32 mouse cellular contexts compared by ENCODE assay signal in genomic region chr7:82379765-82380164, GRCm38 (mm10). TPM values are rescaled to one million over a fixed set of nuclear protein-coding genes. Genes with fewer than 3 reads are reported as not detected.
DNase-seq lines count a peak whose midpoint lies in the region; ATAC-seq and TF ChIP-seq lines count a peak whose summit lies in the region.
"Had no signal": no experiment of that assay in that cellular context is flagged by ENCODE, and none has a peak within 500 bp of the region (broad histone marks: within the 10 kb centered on the region; RNA-seq: fewer than 3 reads in every experiment).

No protein-coding gene starts in this region.

- H3K27me3 ChIP-seq in heart, adult 2 months (ENCODE audit: control insufficient read depth, insufficient read depth, low read length): no peaks in the 10 kb centered on the region
- H3K27me3 ChIP-seq in heart, embryonic 12.5 days (replicated peaks): no peaks in the 10 kb centered on the region
- no peaks in the 10 kb centered on the region for H3K27me3 ChIP-seq in heart, embryonic 14.5 days (ENCODE audit: control insufficient read depth, insufficient read depth, low read length)
- H3K27me3 ChIP-seq in heart, postnatal 0 days (ENCODE audit: control insufficient read depth, insufficient read depth, low read length): no peaks in the 10 kb centered on the region
- no peaks in the 10 kb centered on the region for H3K27me3 ChIP-seq in kidney, adult 2 months (replicated peaks; ENCODE audit: control insufficient read depth, insufficient read depth, low read length)
- H3K27me3 ChIP-seq: embryonic facial prominence, embryonic 13.5 days; forebrain, embryonic 15.5 days; kidney, embryonic 15.5 days; limb, embryonic 12.5 days; liver, embryonic 15.5 days; lung, embryonic 15.5 days; megakaryocyte, embryonic 14.5 days; midbrain, embryonic 12.5 days; neural tube, embryonic 13.5 days; stomach, embryonic 15.5 days had no signal

- 20% methylated on average over 7 of the region's 7 CpGs for WGBS in heart, adult 2 months
- 49% methylated on average over 7 of the region's 7 CpGs for WGBS in heart, embryonic 12.5 days
- 47% methylated on average over 7 of the region's 7 CpGs for WGBS in heart, embryonic 14.5 days
- 27% methylated on average over 7 of the region's 7 CpGs for WGBS in heart, postnatal 0 days
- WGBS in kidney, adult 2 months: 68% methylated on average over 7 of the region's 7 CpGs

- ATAC-seq in heart, embryonic 12.5 days (ENCODE audit: insufficient number of reproducible peaks, low FRiP score): no peak
- peak; percentile 17; the same call in 1 of the 2 replicates for ATAC-seq in heart, embryonic 14.5 days (ENCODE audit: insufficient number of reproducible peaks, insufficient read depth, low FRiP score, low read depth)
- peak; percentile 83 for ATAC-seq in heart, postnatal 0 days (ENCODE audit: insufficient read depth, low read depth)
- ATAC-seq: activated CD4-positive, CD25-positive, alpha-beta regulatory T cell, adult 4 months; forebrain, embryonic 15.5 days had no signal

- H3K9me3 ChIP-seq in heart, embryonic 12.5 days (replicated peaks): no peaks in the 10 kb centered on the region
- H3K9me3 ChIP-seq in heart, embryonic 14.5 days (ENCODE audit: control insufficient read depth, low read length): no peaks in the 10 kb centered on the region
- H3K9me3 ChIP-seq in heart, postnatal 0 days (replicated peaks; ENCODE audit: control insufficient read depth, low read length): no peaks in the 10 kb centered on the region
- H3K9me3 ChIP-seq: embryonic facial prominence, embryonic 13.5 days; forebrain, embryonic 10.5 days; forebrain, embryonic 15.5 days; kidney, embryonic 15.5 days; limb, embryonic 12.5 days; liver, embryonic 15.5 days; lung, embryonic 15.5 days; midbrain, embryonic 12.5 days; neural tube, embryonic 13.5 days; stomach, embryonic 15.5 days had no signal

- TF ChIP-seq POLR2A in heart, adult 2 months (IDR thresholded peaks at IDR 0.05; ENCODE audit: insufficient read depth, low read depth, low read length): 0 out of 2 replicates have a peak, but pooled peaks have one; percentile 17
- TF ChIP-seq POLR2A in kidney, adult 2 months (IDR thresholded peaks at IDR 0.05; ENCODE audit: low read depth, low read length): no peak

- H3K9ac ChIP-seq in heart, adult 2 months (ENCODE audit: low read depth, low read length): no peak overlapping the region
- no peak overlapping the region for H3K9ac ChIP-seq in heart, embryonic 12.5 days
- no peak overlapping the region for H3K9ac ChIP-seq in heart, embryonic 14.5 days (ENCODE audit: low read length)
- H3K9ac ChIP-seq in heart, postnatal 0 days (replicated peaks; ENCODE audit: low read depth, low read length): no peak overlapping the region
- H3K9ac ChIP-seq: embryonic facial prominence, embryonic 13.5 days; forebrain, embryonic 15.5 days; kidney, embryonic 15.5 days; limb, embryonic 12.5 days; liver, embryonic 15.5 days; lung, embryonic 15.5 days; midbrain, embryonic 12.5 days; neural tube, embryonic 13.5 days; stomach, embryonic 15.5 days had no signal

- H3K36me3 ChIP-seq in heart, adult 2 months (ENCODE audit: control insufficient read depth, insufficient read depth, low read length): no peaks in the 10 kb centered on the region
- no peaks in the 10 kb centered on the region for H3K36me3 ChIP-seq in heart, embryonic 12.5 days
- no peaks in the 10 kb centered on the region for H3K36me3 ChIP-seq in heart, embryonic 14.5 days (ENCODE audit: control insufficient read depth, insufficient read depth, low read length)
- H3K36me3 ChIP-seq in heart, postnatal 0 days (replicated peaks; ENCODE audit: control insufficient read depth, insufficient read depth, low read length): no peaks in the 10 kb centered on the region
- H3K36me3 ChIP-seq in kidney, adult 2 months (ENCODE audit: control insufficient read depth, insufficient read depth, low read length): no peaks in the 10 kb centered on the region
- H3K36me3 ChIP-seq: embryonic facial prominence, embryonic 13.5 days; forebrain, embryonic 10.5 days; forebrain, embryonic 15.5 days; kidney, embryonic 15.5 days; limb, embryonic 12.5 days; liver, embryonic 15.5 days; lung, embryonic 15.5 days; midbrain, embryonic 12.5 days; neural tube, embryonic 13.5 days; stomach, embryonic 15.5 days had no signal

- no peak overlapping the region for H3K4me3 ChIP-seq in heart, adult 2 months
- H3K4me3 ChIP-seq in heart, embryonic 12.5 days: no peak overlapping the region
- H3K4me3 ChIP-seq in heart, embryonic 14.5 days (ENCODE audit: control insufficient read depth in 1 of 2, insufficient read depth in 1 of 2, low read depth in 1 of 2, low read length in 2 of 2): no peak overlapping the region
- H3K4me3 ChIP-seq in heart, postnatal 0 days (ENCODE audit: low read depth, low read length): no peak overlapping the region
- no peak overlapping the region for H3K4me3 ChIP-seq in kidney, adult 2 months (ENCODE audit: insufficient read depth, low read depth, low read length)
- H3K4me3 ChIP-seq: embryonic facial prominence, embryonic 13.5 days; forebrain, embryonic 10.5 days; forebrain, embryonic 15.5 days; kidney, embryonic 15.5 days; limb, embryonic 12.5 days; liver, embryonic 15.5 days; lung, embryonic 15.5 days; megakaryocyte, embryonic 14.5 days; midbrain, embryonic 12.5 days; neural tube, embryonic 13.5 days; stomach, embryonic 15.5 days had no signal

- no peak for TF ChIP-seq CTCF in heart, adult 2 months (IDR thresholded peaks at IDR 0.05)
- TF ChIP-seq CTCF in heart, postnatal 0 days (IDR thresholded peaks at IDR 0.05; ENCODE audit: low read depth): no peak
- no peak for TF ChIP-seq CTCF in kidney, adult 2 months (conservative IDR thresholded peaks at IDR 0.05; ENCODE audit: insufficient read depth, insufficient read length, low read depth, low read length)

- DNase-seq in heart, adult 2 months: peak in 1 of 2 experiments; percentile 24
- peak; percentile 57 for DNase-seq in heart, postnatal 0 days (ENCODE audit: low spot score)
- peak; percentile 7 for DNase-seq in skeletal muscle tissue, adult 2 months (ENCODE audit: low read depth, low spot score)
- no peak for DNase-seq in thymus, adult 18-20 months
- DNase-seq in kidney, adult 2 months: no peak
- DNase-seq: adrenal gland, adult 2 months; adrenal gland, postnatal 36 days; B cell, adult 2 months; cerebellum, adult 18-20 months; cerebellum, postnatal 10 days; gastrocnemius, postnatal 10 days; kidney, adult 11 months; kidney, postnatal 25 days; lung, postnatal 36 days; right cerebral cortex, postnatal 4 days; thymus, postnatal 14 days had no signal

- H3K4me1 ChIP-seq in heart, adult 2 months (ENCODE audit: control insufficient read depth, insufficient read depth, low read length): peaks cover 6% of the 10 kb centered on the region
- peaks cover 11% of the 10 kb centered on the region for H3K4me1 ChIP-seq in heart, embryonic 12.5 days (replicated peaks)
- H3K4me1 ChIP-seq in heart, embryonic 14.5 days (ENCODE audit: control insufficient read depth in 2 of 2, insufficient read depth in 2 of 2, low read length in 2 of 2): peaks cover 8 to 14% of the 10 kb centered on the region in 2 experiments
- peaks cover 18% of the 10 kb centered on the region for H3K4me1 ChIP-seq in heart, postnatal 0 days (ENCODE audit: control insufficient read depth, insufficient read depth)
- H3K4me1 ChIP-seq in kidney, adult 2 months (ENCODE audit: control insufficient read depth, insufficient read depth, low read length): no peaks in the 10 kb centered on the region
- H3K4me1 ChIP-seq: embryonic facial prominence, embryonic 13.5 days; forebrain, embryonic 10.5 days; forebrain, embryonic 15.5 days; kidney, embryonic 15.5 days; liver, embryonic 15.5 days; lung, embryonic 15.5 days; megakaryocyte, embryonic 14.5 days; midbrain, embryonic 12.5 days; neural tube, embryonic 13.5 days; stomach, embryonic 15.5 days had no signal

- H3K4me2 ChIP-seq in heart, embryonic 12.5 days: no peak overlapping the region
- no peak overlapping the region for H3K4me2 ChIP-seq in heart, embryonic 14.5 days (ENCODE audit: low read length)
- no peak overlapping the region for H3K4me2 ChIP-seq in heart, postnatal 0 days (ENCODE audit: low read depth, low read length)
- H3K4me2 ChIP-seq: embryonic facial prominence, embryonic 13.5 days; forebrain, embryonic 15.5 days; kidney, embryonic 15.5 days; limb, embryonic 12.5 days; liver, embryonic 15.5 days; lung, embryonic 15.5 days; midbrain, embryonic 12.5 days; neural tube, embryonic 13.5 days; stomach, embryonic 15.5 days had no signal

- TF ChIP-seq EP300 in heart, adult 2 months (IDR thresholded peaks at IDR 0.05; ENCODE audit: insufficient read depth, low read depth, low read length): peak; percentile 82; the same call in 1 of the 2 replicates
- TF ChIP-seq EP300 in heart, postnatal 0 days (IDR thresholded peaks at IDR 0.05; ENCODE audit: low read depth): 0 out of 2 replicates have a peak, but pooled peaks have one; percentile 37

- intact Hi-C loops in heart, adult 2 months (cut with DNase I): loop anchor here (2.0 kb wide), 2 partner anchors 31 to 43 kb away; no protein-coding TSS in a partner anchor

- no peaks in the 10 kb centered on the region for H3K79me2 ChIP-seq in heart, adult 2 months (replicated peaks; ENCODE audit: control insufficient read depth, insufficient read depth, low read length)

- H3K27ac ChIP-seq in heart, adult 2 months: no peak overlapping the region
- H3K27ac ChIP-seq in heart, embryonic 12.5 days (ENCODE audit: poor library complexity, severe bottlenecking): no peak overlapping the region
- H3K27ac ChIP-seq in heart, embryonic 14.5 days (replicated peaks in 1 of 2; ENCODE audit: control insufficient read depth in 1 of 2, insufficient read depth in 1 of 2, low read depth in 2 of 2, low read length in 2 of 2): 0 out of 4 replicates have a peak overlapping the region, but pooled peaks have one; percentile 8 to 27
- peak overlapping the region; percentile 22 for H3K27ac ChIP-seq in heart, postnatal 0 days (ENCODE audit: low read depth)
- no peak overlapping the region for H3K27ac ChIP-seq in kidney, adult 2 months (ENCODE audit: insufficient read depth, low read depth, low read length)
- H3K27ac ChIP-seq: embryonic facial prominence, embryonic 13.5 days; forebrain, embryonic 10.5 days; forebrain, embryonic 15.5 days; kidney, embryonic 15.5 days; limb, embryonic 12.5 days; liver, embryonic 15.5 days; lung, embryonic 15.5 days; midbrain, embryonic 12.5 days; neural tube, embryonic 13.5 days; stomach, embryonic 15.5 days had no signal

RNA-seq across cellular contexts. Expression of gene Adamtsl3, which starts 44.3 kb away (rescaled TPM):
- total RNA-seq in heart, adult 2 months (2021): 1 to 10 TPM; 6.2 to 9.2 TPM
- polyA plus RNA-seq in heart, adult 2 months (2012; rRNA removed): 2.0 and 4.4 TPM in 2 replicates
- polyA plus RNA-seq in heart, embryonic 12.5 days (2016; fragmentation: Nextera tagmentation; extraction: Ambion mirVana): 0.57 and 0.63 TPM in 2 replicates
- polyA plus RNA-seq in heart, embryonic 14.5 days (2014; fragmentation: Nextera tagmentation; extraction: Ambion mirVana): 0.70 and 2.7 TPM in 2 replicates
- total RNA-seq in heart, postnatal 0 days (2014; rRNA removed; ENCODE audit: low replicate concordance): 2.0 and 4.1 TPM in 2 replicates
- polyA plus RNA-seq in heart, postnatal 0 days (2015; fragmentation: Nextera tagmentation; extraction: Ambion mirVana): 1.00 and 1.0 TPM in 2 replicates
- polyA plus RNA-seq in kidney, adult 2 months (2012; rRNA removed): 0.41 and 0.45 TPM in 2 replicates
- total RNA-seq: common myeloid progenitor, adult 5-6 weeks; granulocyte monocyte progenitor cell, adult 5-6 weeks had no signal
- polyA plus RNA-seq: forebrain, embryonic 10.5 days had no signal

Comparison
In these comparisons a context has a peak if more than half of its experiments do, and no peak if none do; other contexts are left out.
1. H3K27ac ChIP-seq: peak in heart, embryonic 14.5 days (2 of 2) and heart, postnatal 0 days (single experiment); none in heart, adult 2 months (single experiment), heart, embryonic 12.5 days (single experiment) and kidney, adult 2 months (single experiment).
2. DNase-seq: peak in heart, postnatal 0 days (single experiment) and skeletal muscle tissue, adult 2 months (single experiment); none in thymus, adult 18-20 months (0 of 2) and kidney, adult 2 months (single experiment).